Mouse (Mus musculus): ENCODE results near the gene Nbea.

Gene Nbea

GRCm38 (mm10) chr3:56183159-56184133 is at the start of gene Nbea:
TSS of gene Nbea (minus strand) at chr3:56183701.
- peak; percentile 44 for DNase-seq

GRCm38 (mm10) chr3:56229283-56229682 is 45.8 kb upstream of the Nbea start:
- DNase-seq: no peak

- DNase-seq: no peak
Observed at GRCm38 (mm10) chr3:56215989-56216388, 32.5 kb upstream of the Nbea start.

GRCm38 (mm10) chr3:56203968-56204367 is 20.5 kb upstream of the Nbea start:
- no peak for DNase-seq

- DNase-seq: no peak
Observed at GRCm38 (mm10) chr3:56188238-56188637, 4.7 kb upstream of the Nbea start.

- no peak for DNase-seq
Observed at GRCm38 (mm10) chr3:56187131-56187779, 3.8 kb upstream of the Nbea start.

GRCm38 (mm10) chr3:56182371-56183158 is 936 bp downstream of the Nbea start:
- DNase-seq: no peak

GRCm38 (mm10) chr3:56181991-56182370 is 1.5 kb downstream of the Nbea start:
- DNase-seq: no peak

- no peak for DNase-seq
Observed at GRCm38 (mm10) chr3:56181025-56181424, 2.5 kb downstream of the Nbea start.

GRCm38 (mm10) chr3:56157864-56158263 is 25.6 kb downstream of the Nbea start:
- DNase-seq: no peak

GRCm38 (mm10) chr3:56126674-56127073 is 56.8 kb downstream of the Nbea start:
- DNase-seq: no peak

GRCm38 (mm10) chr3:56116647-56117046 is 66.9 kb downstream of the Nbea start:
- no peak for DNase-seq

- no peak for DNase-seq
Observed at GRCm38 (mm10) chr3:56108101-56108500, 75.4 kb downstream of the Nbea start.

GRCm38 (mm10) chr3:56097105-56097504 is 86.4 kb downstream of the Nbea start:
- no peak for DNase-seq

GRCm38 (mm10) chr3:56079015-56079612 is 104.4 kb downstream of the Nbea start:
- no peak for DNase-seq

- no peak for DNase-seq
Observed at GRCm38 (mm10) chr3:56067849-56068248, 115.7 kb downstream of the Nbea start.

- no peak for DNase-seq
Observed at GRCm38 (mm10) chr3:56066360-56067040, 117.0 kb downstream of the Nbea start.

GRCm38 (mm10) chr3:56065234-56065633 is 118.3 kb downstream of the Nbea start:
- DNase-seq: no peak

- DNase-seq: no peak
Observed at GRCm38 (mm10) chr3:56045659-56046336, 137.7 kb downstream of the Nbea start.

GRCm38 (mm10) chr3:56043091-56043490 is 140.4 kb downstream of the Nbea start:
- DNase-seq: no peak

- no peak for DNase-seq
Observed at GRCm38 (mm10) chr3:56039494-56039893, 144.0 kb downstream of the Nbea start.

GRCm38 (mm10) chr3:56034596-56034995 is 148.9 kb downstream of the Nbea start:
- no peak for DNase-seq

Measured in thymus, postnatal 14 days (tissue).